Mouse (Mus musculus) CH12.LX (cell line): ENCODE measurements around the gene Tmem44. TPM values are rescaled to one million over a fixed set of nuclear protein-coding genes. Genes with fewer than 3 reads are reported as not detected.

ENCODE experiments used
- DNase-seq: peaks from one replicate; pipeline ENCODE4 v3.0.0-alpha.2; 2013; ENCODE audit errors: extremely low read depth
- H3K27ac ChIP-seq: 2 replicates; pipeline ENCODE4 v1.5.1; 2012; ENCODE audit warnings: low read depth, mild to moderate bottlenecking, control low read depth, moderate library complexity; ENCODE audit not compliant: insufficient read depth
- H3K27me3 ChIP-seq: replicated peaks from 2 replicates; pipeline ENCODE3; 2012; ENCODE audit warnings: inconsistent platforms
- H3K36me3 ChIP-seq, 2 experiments: replicated peaks in 1 of 2; 2 replicates each; pipeline versions ENCODE3 to v1.6.1; 2012; ENCODE audit warnings: inconsistent platforms in 1 of 2, low read length in 1 of 2, mild to moderate bottlenecking in 1 of 2, mixed read lengths in 1 of 2, moderate library complexity in 1 of 2; ENCODE audit not compliant: control insufficient read depth in 1 of 2, insufficient read depth in 1 of 2
- H3K4me1 ChIP-seq, 2 experiments: 2 replicates each; pipeline ENCODE4 v1.6.1; 2012; ENCODE audit warnings: inconsistent platforms in 1 of 2, moderate library complexity in 1 of 2; ENCODE audit not compliant: insufficient read depth in 2 of 2, control insufficient read depth in 1 of 2
- H3K4me2 ChIP-seq: 2 replicates; pipeline ENCODE4 v1.6.1; 2012; ENCODE audit warnings: low read depth, mild to moderate bottlenecking, control low read depth; ENCODE audit not compliant: poor library complexity, insufficient read depth, severe bottlenecking
- H3K4me3 ChIP-seq, 3 experiments: fragments of 150-350 bp in 1 of 3; sonication (generic) in 1 of 3; replicated peaks in 1 of 3; 2 replicates each; pipeline versions ENCODE3 to v1.5.1; 2011 to 2012; ENCODE audit warnings: low read depth in 2 of 3, low read length in 2 of 3, mild to moderate bottlenecking in 2 of 3, moderate library complexity in 2 of 3, control low read depth in 1 of 3, improper control_type of control experiment in 1 of 3, inconsistent platforms in 1 of 3, mixed read lengths in 1 of 3; ENCODE audit not compliant: poor library complexity in 1 of 3
- H3K79me2 ChIP-seq: replicated peaks from 2 replicates; pipeline ENCODE4 v1.6.1; 2012; ENCODE audit warnings: mild to moderate bottlenecking, moderate library complexity; ENCODE audit not compliant: control insufficient read depth, poor library complexity, insufficient read depth, severe bottlenecking; ENCODE audit errors: extremely low read depth
- H3K9ac ChIP-seq: 2 replicates; pipeline ENCODE4 v1.6.1; 2012; ENCODE audit warnings: low read depth, mild to moderate bottlenecking, control low read depth, moderate library complexity; ENCODE audit not compliant: insufficient read depth
- H3K9me3 ChIP-seq: replicated peaks from 2 replicates; pipeline ENCODE3; 2012; ENCODE audit warnings: low read length, inconsistent platforms, mixed read lengths
- BHLHE40 ChIP-seq: IDR thresholded peaks from 2 replicates; pipeline ENCODE4 v1.6.1; 2011; ENCODE audit warnings: mild to moderate bottlenecking, low read depth, low read length, improper control_type of control experiment
- CHD2 ChIP-seq: IDR thresholded peaks from 2 replicates; pipeline ENCODE4 v1.6.1; 2011; ENCODE audit warnings: low read length, improper control_type of control experiment
- E2F4 ChIP-seq: IDR thresholded peaks from 2 replicates; pipeline ENCODE4 v1.6.1; 2011; ENCODE audit warnings: low read depth, low read length, improper control_type of control experiment; ENCODE audit not compliant: insufficient replicate concordance
- ELF1 ChIP-seq: IDR thresholded peaks from 2 replicates; pipeline ENCODE4 v1.6.1; 2014; ENCODE audit warnings: low read depth, mild to moderate bottlenecking, inconsistent platforms, low read length, improper control_type of control experiment
- EP300 ChIP-seq: IDR thresholded peaks from 2 replicates; pipeline ENCODE4 v1.6.1; 2011; ENCODE audit warnings: low read length, improper control_type of control experiment
- HCFC1 ChIP-seq: IDR thresholded peaks from 2 replicates; pipeline ENCODE4 v1.6.1; 2012; ENCODE audit warnings: low read depth, mild to moderate bottlenecking, inconsistent platforms, low read length, improper control_type of control experiment
- IRF4 ChIP-seq: IDR thresholded peaks from 2 replicates; pipeline ENCODE4 v1.6.1; 2014; ENCODE audit warnings: low read depth, mild to moderate bottlenecking, inconsistent platforms, low read length, improper control_type of control experiment
- JUN ChIP-seq: IDR thresholded peaks from 2 replicates; pipeline ENCODE4 v1.6.1; 2011; ENCODE audit warnings: low read depth, mild to moderate bottlenecking, low read length, improper control_type of control experiment, moderate library complexity; ENCODE audit not compliant: insufficient read depth
- JUND ChIP-seq: conservative IDR thresholded peaks from 2 replicates; pipeline ENCODE4 v1.6.1; 2011; ENCODE audit warnings: low read depth, low read length, improper control_type of control experiment
- KAT2A ChIP-seq: IDR thresholded peaks from 2 replicates; pipeline ENCODE4 v1.6.1; 2012; ENCODE audit warnings: low read length, improper control_type of control experiment, inconsistent platforms; ENCODE audit not compliant: insufficient replicate concordance
- MAZ ChIP-seq: IDR thresholded peaks from 2 replicates; pipeline ENCODE4 v1.6.1; 2012; ENCODE audit warnings: low read depth, mild to moderate bottlenecking, inconsistent platforms, low read length, improper control_type of control experiment, moderate library complexity
- NELFE ChIP-seq: IDR thresholded peaks from 2 replicates; pipeline ENCODE4 v1.6.1; 2011; ENCODE audit warnings: low read depth, low read length, improper control_type of control experiment
- NRF1 ChIP-seq: IDR thresholded peaks from 2 replicates; pipeline ENCODE4 v1.6.1; 2014; ENCODE audit warnings: low read depth, mild to moderate bottlenecking, inconsistent platforms, low read length, improper control_type of control experiment, moderate library complexity
- POLR2AphosphoS2 ChIP-seq: IDR thresholded peaks from 2 replicates; pipeline ENCODE4 v1.6.1; 2011; ENCODE audit warnings: low read depth, low read length, improper control_type of control experiment
- RCOR1 ChIP-seq: conservative IDR thresholded peaks from 2 replicates; pipeline ENCODE4 v1.6.1; 2012; ENCODE audit warnings: low read depth, mild to moderate bottlenecking, inconsistent platforms, low read length, improper control_type of control experiment
- SIN3A ChIP-seq: IDR thresholded peaks from 2 replicates; pipeline ENCODE4 v1.6.1; 2012; ENCODE audit warnings: low read length, improper control_type of control experiment, inconsistent platforms
- SMC3 ChIP-seq: IDR thresholded peaks from 2 replicates; pipeline ENCODE4 v1.6.1; 2011; ENCODE audit warnings: low read depth, low read length, improper control_type of control experiment
- TBP ChIP-seq: conservative IDR thresholded peaks from 2 replicates; pipeline ENCODE4 v1.6.1; 2011; ENCODE audit warnings: low read depth, low read length, improper control_type of control experiment
- UBTF ChIP-seq: IDR thresholded peaks from 2 replicates; pipeline ENCODE4 v1.6.1; 2012; ENCODE audit warnings: low read depth, mild to moderate bottlenecking, inconsistent platforms, low read length, improper control_type of control experiment, moderate library complexity
- ZC3H11A ChIP-seq: IDR thresholded peaks from 2 replicates; pipeline ENCODE4 v1.6.1; 2012; ENCODE audit warnings: low read depth, mild to moderate bottlenecking, inconsistent platforms, low read length, improper control_type of control experiment
- ZKSCAN1 ChIP-seq: IDR thresholded peaks from 2 replicates; pipeline ENCODE4 v1.6.1; 2012; ENCODE audit warnings: low read depth, inconsistent platforms, low read length, improper control_type of control experiment, borderline replicate concordance
- ZNF384 ChIP-seq: IDR thresholded peaks from 2 replicates; pipeline ENCODE4 v1.6.1; 2012; ENCODE audit warnings: low read depth, low read length, improper control_type of control experiment, inconsistent platforms
- dilution Hi-C: fragments of 300-500 bp; cut with MboI; formaldehyde crosslinking; loops from 2 replicates; pipeline ENCODE4 v1.14.3; 2020; ENCODE audit warnings: low sequenced_read_pairs; ENCODE audit not compliant: extremely low pct_unique_long_range_greater_than_20kb, extremely low pct_ligation_motif_present
- in situ Hi-C: fragments of 300-500 bp; cut with MboI; formaldehyde crosslinking; loops from 3 replicates; pipeline ENCODE4 v1.14.3; 2019; ENCODE audit warnings: low sequenced_read_pairs, low pct_ligation_motif_present, low pct_unique_long_range_greater_than_20kb, mixed read lengths
- polyA plus RNA-seq: library from polyadenylated mRNA; unstranded; fragments of >175 nt; gene quantifications from 2 replicates; pipeline ENCODE4 v1.2.1, GENCODE M21; 2012; ENCODE audit warnings: low read depth; ENCODE audit not compliant: insufficient read length
- total RNA-seq, 2 experiments: library from RNA; depleted of rRNA; stranded (reverse); fragments of 300-350 nt in 1 of 2; fragments of >200 nt in 1 of 2; gene quantifications; 2 replicates each; pipeline ENCODE4 v1.2.3; 2012 to 2014

Gene Tmem44
- total and polyA plus RNA-seq, 3 experiments, result 0.16 to 0.70 (median 0.51) TPM

DNA sequence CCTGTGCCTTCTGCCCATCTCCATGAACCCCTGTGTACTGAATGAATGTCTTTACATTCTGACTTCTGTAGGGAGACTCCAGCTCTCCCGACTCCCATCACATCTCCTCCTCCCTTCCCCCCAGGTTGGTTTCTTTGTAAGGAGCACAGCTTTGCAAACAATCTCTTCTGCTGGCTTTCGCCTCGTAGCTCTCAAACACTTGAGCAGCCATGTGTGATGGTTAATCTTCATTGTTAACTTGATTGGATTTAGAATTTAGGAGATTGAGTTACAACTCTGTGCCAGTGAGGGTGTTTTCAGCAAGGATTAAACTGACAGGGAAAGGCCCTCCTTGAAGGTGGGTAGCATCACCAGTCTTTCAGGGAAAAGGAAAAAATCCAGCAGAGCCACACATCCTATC is 73.6 kb downstream of the Tmem44 start:
- Histone ChIP-seq H3K79me2 (no peaks in the 10 kb centered on the region), H3K4me2 (no peak overlapping the region), H3K9ac (no peak overlapping the region)
- in situ Hi-C loops, result no loop called here
- TF ChIP-seq JUN (no peak), UBTF (no peak), TBP (no peak), CHD2 (no peak), NRF1 (no peak), ELF1 (no peak), KAT2A (no peak), IRF4 (no peak), MAZ (no peak), E2F4 (no peak), POLR2AphosphoS2 (no peak), ZC3H11A (no peak), RCOR1 (no peak), BHLHE40 (no peak), ZNF384 (no peak), ZKSCAN1 (no peak)
- TF ChIP-seq, all 38 proteins: peak for 0
- Histone ChIP-seq H3K27me3 (peaks cover 2% of the 10 kb centered on the region), H3K4me1 (no peaks in the 10 kb centered on the region), H3K9me3 (no peaks in the 10 kb centered on the region), H3K27ac (no peak overlapping the region), H3K4me3 (no peak overlapping the region), H3K36me3 (no peaks in the 10 kb centered on the region)
- DNase-seq, result no peak
- dilution Hi-C loops, result no loop called here

DNA sequence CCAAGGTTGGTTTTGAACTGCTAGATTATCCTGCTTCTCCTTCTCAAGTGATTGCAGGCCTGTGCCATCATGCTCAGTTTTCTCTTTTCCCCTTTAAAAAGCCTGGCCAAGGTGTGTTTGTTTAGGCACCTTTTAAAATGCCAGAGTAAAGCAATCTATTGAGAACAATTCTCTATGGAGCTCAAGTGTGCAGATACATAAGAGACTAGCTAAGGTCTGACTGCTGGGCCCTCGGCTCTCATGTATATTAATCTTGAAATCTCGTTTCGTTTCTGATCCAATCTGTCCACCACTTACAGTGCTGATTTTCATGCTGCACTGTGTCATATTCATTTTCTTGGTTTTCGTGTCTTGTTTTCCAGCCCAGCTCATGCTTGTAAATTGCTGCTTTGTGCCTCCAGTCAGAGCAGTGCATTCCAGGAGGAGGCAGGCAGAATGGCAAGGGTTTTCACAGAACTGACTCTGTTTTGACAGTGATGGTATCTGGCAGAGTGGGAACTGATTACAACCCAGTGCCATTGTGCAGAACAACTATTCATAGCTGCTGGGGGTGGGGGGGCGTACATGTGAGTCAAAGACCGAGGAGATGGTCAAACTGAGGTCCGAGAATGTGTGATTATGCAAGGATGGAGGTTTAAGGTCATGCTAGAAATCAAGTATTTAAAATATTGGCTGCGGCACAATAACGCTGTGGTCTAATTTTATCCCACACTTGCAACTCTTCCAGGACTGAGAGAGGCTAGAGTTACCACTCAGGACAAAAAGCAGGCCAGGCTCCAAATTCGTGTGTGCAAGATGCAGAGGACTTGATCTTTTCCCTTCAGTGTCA is 74.8 kb downstream of the Tmem44 start:
- peaks cover 2% of the 10 kb centered on the region for H3K27me3 ChIP-seq
- no peaks in the 10 kb centered on the region for H3K79me2 ChIP-seq
- no peak for TF ChIP-seq JUND
- TF ChIP-seq HCFC1, result no peak
- no peak for TF ChIP-seq BHLHE40
- no peak for TF ChIP-seq RCOR1
- no peak for TF ChIP-seq EP300
- no peak for TF ChIP-seq NELFE
- no peak for TF ChIP-seq CHD2
- no peak for TF ChIP-seq ELF1
- no peak for TF ChIP-seq TBP
- TF ChIP-seq SIN3A, result no peak
- TF ChIP-seq SMC3, result no peak
- dilution Hi-C loops (no loop called here), in situ Hi-C loops (no loop called here)
- H3K36me3 ChIP-seq, result no peaks in the 10 kb centered on the region
- no peak overlapping the region for H3K4me2 ChIP-seq
- H3K9me3 ChIP-seq, result peaks cover 11% of the 10 kb centered on the region
- no peak for DNase-seq
- no peak overlapping the region for H3K9ac ChIP-seq
- no peak overlapping the region for H3K27ac ChIP-seq
- H3K4me1 ChIP-seq, result no peaks in the 10 kb centered on the region
- H3K4me3 ChIP-seq, result no peak overlapping the region
